Mouse (Mus musculus) activated CD4-positive, CD25-positive, alpha-beta regulatory T cell, adult 9 weeks (primary cell): ENCODE data around the gene Vmn2r81. TPM values are rescaled to one million over a fixed set of nuclear protein-coding genes. Genes with fewer than 3 reads are reported as not detected.

Experiments
- polyA plus RNA-seq: library from polyadenylated mRNA; unstranded; fragments of 100-300 nt; shearing (Covaris generic); gene quantifications from one replicate; pipeline ENCODE4 v1.2.1, GENCODE M21; 2017

The Vmn2r81 gene
- polyA plus RNA-seq, result not detected

DNA sequence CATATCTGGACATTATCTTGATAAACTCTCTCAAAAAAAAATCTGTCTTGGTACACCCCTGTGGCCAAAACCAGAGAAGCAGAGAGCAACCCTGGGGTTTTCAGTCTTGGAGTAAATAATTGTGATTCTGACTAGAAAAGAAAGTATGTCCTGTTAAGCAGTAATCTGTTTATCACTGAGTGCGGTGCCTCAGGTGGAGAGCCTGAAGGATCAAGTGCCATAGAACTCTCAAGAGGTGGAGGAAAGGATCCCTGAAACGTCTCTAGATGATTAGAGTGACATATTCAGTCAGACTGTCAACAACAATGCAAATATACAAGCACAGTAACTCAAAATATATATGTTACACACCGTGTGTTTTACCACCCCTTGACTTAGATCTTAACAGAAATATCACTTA lies at the start of gene Vmn2r81:
TSS of gene Vmn2r81 (plus strand) at position 301 of the 400 bp plus-strand sequence.

Other genes starting within 250 kb of the Vmn2r81 start
- not detected for gene Olfr1351, start 235.2 kb upstream of the Vmn2r81 start, polyA plus RNA-seq
- gene Olfr57, start 219.0 kb upstream of the Vmn2r81 start, polyA plus RNA-seq, result not detected
- 33.9 TPM for gene 2610008E11Rik, start 150.1 kb upstream of the Vmn2r81 start, polyA plus RNA-seq
- not detected for gene Vmn2r80, start 98.9 kb upstream of the Vmn2r81 start, polyA plus RNA-seq
- not detected for gene Vmn2r82, start 108.8 kb downstream of the Vmn2r81 start, polyA plus RNA-seq
- not detected for gene Vmn2r83, start 221.0 kb downstream of the Vmn2r81 start, polyA plus RNA-seq